Mouse (Mus musculus) C2C12 (cell line): ENCODE data around the gene Dnhd1.

Experiments
- CTCF ChIP-seq: IDR thresholded peaks from one replicate; pipeline ENCODE4 v1.5.1; 2011; ENCODE audit not compliant: control insufficient read depth, insufficient read depth, insufficient read length
- MAX ChIP-seq: IDR thresholded peaks from one replicate; pipeline ENCODE4 v1.6.1; 2011; ENCODE audit warnings: mild to moderate bottlenecking, control low read depth
- MYOD1 ChIP-seq: IDR thresholded peaks from one replicate; pipeline ENCODE4 v1.6.1; 2011; ENCODE audit warnings: low read depth; ENCODE audit not compliant: control insufficient read depth, insufficient read length
- MYOG ChIP-seq: IDR thresholded peaks from one replicate; pipeline ENCODE4 v1.6.1; 2011; ENCODE audit not compliant: control insufficient read depth, insufficient read length; ENCODE audit errors: extremely low read depth

- no peak for TF ChIP-seq CTCF
- TF ChIP-seq MAX: no peak
- no peak for TF ChIP-seq MYOD1
- TF ChIP-seq MYOG: no peak
Measured at GRCm38 (mm10) chr7:105734826-105735225, 84.2 kb downstream of the Dnhd1 start.
